Mouse (Mus musculus): ENCODE results near the gene Ttc6. TPM values are rescaled to one million over a fixed set of nuclear protein-coding genes. Genes with fewer than 3 reads are reported as not detected.

The Ttc6 gene
- polyA plus RNA-seq, 1 experiment from 2014 or later, result 0.46 TPM

DNA sequence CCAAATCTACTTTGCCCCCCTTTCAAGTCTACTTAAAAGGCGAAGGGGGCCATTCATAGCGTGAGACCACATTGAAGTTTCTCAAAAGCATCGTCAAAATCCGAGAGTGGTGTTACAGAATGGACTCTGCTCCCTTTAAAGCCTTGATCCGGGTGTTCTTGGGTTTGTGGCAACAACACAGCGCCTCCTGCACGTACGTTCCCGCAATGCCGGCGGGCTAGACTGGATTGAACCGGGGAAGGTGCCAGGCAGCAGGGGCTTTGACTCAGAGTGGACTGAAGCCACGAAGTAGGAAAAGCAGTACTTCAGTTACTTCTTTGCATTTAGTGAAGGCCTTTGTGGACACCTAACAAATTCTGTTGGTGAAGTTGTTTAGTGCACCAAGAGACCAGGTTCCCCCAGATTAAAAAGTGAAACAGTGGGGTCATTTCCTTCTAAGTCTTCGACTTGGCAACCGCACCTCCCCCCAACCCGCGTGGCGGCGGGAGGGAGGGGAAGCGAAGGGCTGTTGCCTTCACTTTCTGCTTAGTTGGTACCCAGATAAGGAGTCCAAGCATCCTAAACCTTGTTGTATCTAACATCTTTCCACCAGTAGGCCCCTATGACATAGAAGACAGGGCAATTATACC is 15.4 kb upstream of the Ttc6 start:
- Histone ChIP-seq H3K27me3 (peaks cover 95% of the 10 kb centered on the region), H3K4me2 (no peak overlapping the region)

DNA sequence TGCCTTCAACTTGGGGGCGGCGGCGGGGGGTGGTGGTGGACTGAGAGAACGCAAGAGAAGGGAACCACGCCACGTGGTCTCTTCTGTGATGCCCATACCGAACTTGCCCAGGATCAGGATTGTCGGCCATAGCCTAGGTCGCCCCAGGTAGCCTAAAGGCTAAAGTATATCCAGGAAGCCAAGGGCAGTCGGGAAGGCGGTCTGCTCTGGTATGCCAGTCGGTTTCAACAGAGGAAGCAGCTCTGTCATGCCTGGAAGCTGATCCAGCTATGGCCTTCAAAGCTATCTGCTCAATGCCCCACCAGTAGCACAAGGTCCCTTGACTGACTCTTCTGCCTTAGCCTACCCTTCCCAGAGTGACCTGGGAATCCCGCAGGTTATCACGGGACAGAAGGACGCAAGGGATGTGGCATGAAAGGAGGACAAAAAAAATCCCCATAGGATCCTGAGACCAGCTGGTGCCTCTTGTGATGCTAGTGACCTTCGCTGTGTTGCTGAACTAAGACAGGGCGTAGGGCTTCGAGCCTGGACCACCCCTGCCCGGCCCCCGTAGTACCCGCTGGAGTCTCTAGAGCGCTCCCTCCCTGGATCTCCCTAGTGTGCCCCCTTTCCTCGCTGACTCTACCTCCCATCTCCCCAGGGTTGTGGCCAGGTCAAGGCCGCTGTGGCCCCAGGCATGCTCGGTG is 14.8 kb upstream of the Ttc6 start:
- Histone ChIP-seq H3K27ac (no peak overlapping the region), H3K36me3 (replicated peaks) (no peaks in the 10 kb centered on the region), H3K4me3 (replicated peaks) (no peak overlapping the region), H3K9ac (no peak overlapping the region), H3K9me3 (no peaks in the 10 kb centered on the region), H3K4me1 (peaks cover 22% of the 10 kb centered on the region), H3K27me3 (peaks cover 96% of the 10 kb centered on the region), H3K4me2 (no peak overlapping the region)
- 2% methylated on average over 25 of the region's 25 CpGs for WGBS
- ATAC-seq (ENCODE audit: low FRiP score), result no peak

More for the DNA sequence above, 15.4 kb upstream of the Ttc6 start:
- H3K4me1 ChIP-seq, result peaks cover 22% of the 10 kb centered on the region
- no peak overlapping the region for H3K9ac ChIP-seq
- WGBS, result under 1% methylated on average over 20 of the region's 20 CpGs
- H3K27ac ChIP-seq, result no peak overlapping the region
- no peaks in the 10 kb centered on the region for H3K36me3 ChIP-seq (replicated peaks)
- no peak; the same call in 1 of the 2 replicates for ATAC-seq (ENCODE audit: low FRiP score)
- no peaks in the 10 kb centered on the region for H3K9me3 ChIP-seq
- H3K4me3 ChIP-seq (replicated peaks), result no peak overlapping the region

DNA sequence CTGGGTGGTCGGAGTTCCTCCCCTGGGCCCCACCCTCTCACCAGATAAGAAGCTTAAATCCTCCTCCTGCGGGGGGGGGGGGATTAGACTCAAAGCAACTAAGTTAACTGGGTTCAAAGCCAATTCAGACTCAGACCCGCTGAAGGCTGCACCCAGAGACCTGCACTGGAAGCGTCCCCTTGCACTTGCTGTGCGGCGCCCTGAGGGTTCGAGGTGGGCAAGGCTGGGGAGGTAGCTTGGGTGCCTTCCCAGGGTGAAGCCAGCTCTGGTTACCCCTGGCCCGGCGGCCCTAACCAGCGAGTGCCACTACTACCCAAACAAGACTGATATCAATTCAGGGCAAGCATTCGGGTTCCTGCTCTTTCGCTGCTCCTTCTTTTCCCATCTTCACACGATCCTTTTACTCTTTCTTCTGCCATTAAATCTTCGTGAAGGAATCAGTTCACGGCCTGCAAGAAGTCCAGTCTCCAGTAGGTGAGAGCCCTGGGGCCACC is 14.2 kb upstream of the Ttc6 start:
- Histone ChIP-seq H3K9me3 (no peaks in the 10 kb centered on the region), H3K27me3 (peaks cover 96% of the 10 kb centered on the region), H3K4me1 (peaks cover 22% of the 10 kb centered on the region), H3K4me2 (no peak overlapping the region), H3K36me3 (replicated peaks) (no peaks in the 10 kb centered on the region), H3K9ac (no peak overlapping the region), H3K27ac (no peak overlapping the region), H3K4me3 (replicated peaks) (no peak overlapping the region)
- ATAC-seq (ENCODE audit: low FRiP score), result no peak
- WGBS, result 2% methylated on average over 15 of the region's 15 CpGs

DNA sequence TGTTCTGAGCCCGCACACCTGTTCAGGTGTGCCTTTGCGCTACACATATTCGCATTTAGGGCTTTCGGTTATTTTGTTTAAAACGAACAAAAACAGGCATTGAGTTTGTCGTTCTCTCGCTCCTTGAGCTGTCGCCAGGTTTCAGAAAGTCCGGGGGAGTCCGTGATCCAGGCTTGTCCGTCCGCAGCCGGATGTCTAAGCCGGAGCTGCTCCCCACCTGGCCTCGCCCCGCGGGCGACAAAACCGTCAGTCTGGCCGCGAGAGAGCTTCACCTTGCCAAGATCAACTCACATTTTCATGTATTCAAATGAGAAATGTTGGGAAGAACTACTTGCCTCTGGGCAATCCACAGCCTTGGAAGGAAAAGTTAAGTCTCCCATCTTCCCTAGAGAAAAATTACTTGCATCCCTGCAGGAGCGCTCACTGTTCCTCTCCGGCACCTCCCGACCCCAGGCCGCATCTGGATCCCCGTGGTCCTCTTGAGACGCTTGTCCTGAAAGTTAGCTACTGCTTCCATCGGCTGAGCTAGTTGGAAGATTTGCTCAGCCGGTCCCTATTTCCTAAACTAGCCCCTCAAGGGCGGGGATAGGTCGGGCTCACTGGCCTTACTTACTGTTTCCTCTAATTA is 13.6 kb upstream of the Ttc6 start:
- Histone ChIP-seq H3K4me1 (peaks cover 20% of the 10 kb centered on the region), H3K27ac (no peak overlapping the region), H3K4me3 (replicated peaks) (no peak overlapping the region), H3K36me3 (replicated peaks) (no peaks in the 10 kb centered on the region), H3K9me3 (no peaks in the 10 kb centered on the region), H3K9ac (no peak overlapping the region), H3K27me3 (peaks cover 97% of the 10 kb centered on the region), H3K4me2 (no peak overlapping the region)
- WGBS, result under 1% methylated on average over 31 of the region's 31 CpGs
- ATAC-seq (ENCODE audit: low FRiP score), result no peak

DNA sequence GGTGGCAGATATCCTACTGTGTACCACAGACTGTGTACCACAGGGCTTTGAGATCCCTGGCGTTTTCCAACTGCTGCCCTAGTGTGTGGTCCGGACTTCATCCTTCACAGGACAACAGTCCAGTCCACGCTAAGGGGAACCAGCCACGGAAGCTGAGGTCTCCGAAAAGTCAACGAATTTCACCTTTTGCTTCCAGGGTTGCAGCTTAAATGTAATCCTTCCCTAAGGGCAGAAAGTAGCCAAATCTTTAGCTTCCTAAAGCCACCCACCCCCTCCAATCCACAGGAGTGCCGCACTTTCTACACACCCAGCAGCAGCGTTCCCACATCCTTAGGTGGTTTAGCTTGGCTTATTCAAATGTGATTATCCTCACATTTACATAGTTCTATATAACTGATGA is 13.0 kb upstream of the Ttc6 start:
- no peak overlapping the region for H3K9ac ChIP-seq
- peaks cover 98% of the 10 kb centered on the region for H3K27me3 ChIP-seq
- no peak overlapping the region for H3K4me2 ChIP-seq
- 2% methylated on average over 8 of the region's 8 CpGs for WGBS
- no peaks in the 10 kb centered on the region for H3K9me3 ChIP-seq
- peaks cover 15% of the 10 kb centered on the region for H3K4me1 ChIP-seq
- no peak overlapping the region for H3K4me3 ChIP-seq (replicated peaks)
- no peak for ATAC-seq (ENCODE audit: low FRiP score)
- H3K27ac ChIP-seq, result no peak overlapping the region
- H3K36me3 ChIP-seq (replicated peaks), result no peaks in the 10 kb centered on the region

DNA sequence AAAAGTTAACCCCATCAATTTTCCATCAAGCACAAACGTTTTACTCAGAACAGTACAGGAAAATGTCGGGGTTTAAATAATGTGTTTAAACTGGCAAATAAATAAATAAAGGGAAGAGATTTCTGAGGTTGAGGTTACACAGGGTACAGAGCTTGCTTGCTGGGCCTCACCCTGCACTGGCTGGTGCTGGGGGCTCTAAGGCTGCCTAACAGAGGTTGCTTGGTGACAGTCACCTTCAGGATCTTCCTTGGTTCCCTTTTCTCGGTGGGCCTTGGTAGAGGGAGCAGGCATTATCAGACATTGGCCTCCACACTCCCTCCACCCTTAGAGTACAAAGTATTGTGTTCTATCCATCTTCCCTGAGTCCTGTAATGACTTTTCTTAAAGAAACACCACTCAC is 11.6 kb upstream of the Ttc6 start:
- no peak for ATAC-seq (ENCODE audit: low FRiP score)

DNA sequence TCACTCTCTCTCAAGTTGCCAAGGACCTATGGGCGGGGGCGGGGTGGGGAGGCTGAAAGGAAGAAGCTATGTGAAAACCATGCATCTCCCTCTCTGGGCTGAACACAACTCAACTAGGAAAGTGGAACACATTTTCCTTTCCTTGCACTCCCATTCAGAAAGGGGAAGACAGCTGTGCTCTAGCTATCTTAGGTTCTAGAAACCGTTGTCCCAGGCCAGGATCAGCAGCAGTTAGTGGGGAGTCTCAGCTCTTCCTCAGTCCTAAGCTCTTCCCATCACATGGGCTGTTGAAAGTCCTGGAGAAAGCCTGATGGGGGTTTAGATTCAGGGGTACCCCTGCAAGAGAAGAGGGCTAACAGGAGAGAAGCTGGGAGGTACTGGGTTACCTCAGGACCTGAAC is 9.8 kb upstream of the Ttc6 start:
- Histone ChIP-seq H3K4me3 (replicated peaks) (no peak overlapping the region), H3K36me3 (replicated peaks) (no peaks in the 10 kb centered on the region), H3K27me3 (peaks cover 71% of the 10 kb centered on the region), H3K9me3 (no peaks in the 10 kb centered on the region), H3K27ac (no peak overlapping the region), H3K9ac (no peak overlapping the region), H3K4me1 (no peaks in the 10 kb centered on the region; the same call in 1 of the 2 replicates), H3K4me2 (no peak overlapping the region)
- WGBS, result 38% methylated on average over 3 of the region's 3 CpGs
- ATAC-seq (ENCODE audit: low FRiP score), result no peak

More for the DNA sequence above, 11.6 kb upstream of the Ttc6 start:
- Histone ChIP-seq H3K27me3 (peaks cover 88% of the 10 kb centered on the region), H3K27ac (no peak overlapping the region), H3K4me2 (no peak overlapping the region), H3K9ac (no peak overlapping the region), H3K9me3 (no peaks in the 10 kb centered on the region), H3K4me1 (peaks cover 8% of the 10 kb centered on the region), H3K4me3 (replicated peaks) (no peak overlapping the region), H3K36me3 (replicated peaks) (no peaks in the 10 kb centered on the region)
- 13% methylated on average over 3 of the region's 3 CpGs for WGBS

DNA sequence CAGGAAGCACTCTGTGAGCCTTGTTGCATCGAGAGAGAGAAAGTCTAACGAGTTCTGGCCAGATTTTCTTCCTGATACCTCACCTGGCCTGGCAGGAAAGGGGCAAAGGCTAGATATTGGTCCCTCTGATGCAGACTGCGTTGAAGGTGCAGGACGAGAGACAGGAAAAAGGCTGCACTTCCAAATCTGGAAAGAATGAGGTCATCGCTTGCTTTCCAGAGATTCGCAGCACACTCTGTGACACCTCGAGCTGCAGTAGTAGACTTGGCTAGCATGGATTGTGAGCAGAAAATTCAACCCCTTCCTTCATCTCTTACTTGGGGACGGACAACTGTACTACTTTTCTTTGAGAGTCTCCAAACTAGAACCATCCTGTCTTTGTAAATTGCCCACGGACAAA is 7.9 kb downstream of the Ttc6 start:
- no peak for ATAC-seq (ENCODE audit: low FRiP score)
- Histone ChIP-seq H3K9ac (no peak overlapping the region), H3K36me3 (replicated peaks) (no peaks in the 10 kb centered on the region), H3K27ac (no peak overlapping the region), H3K4me2 (no peak overlapping the region), H3K9me3 (no peaks in the 10 kb centered on the region), H3K4me3 (replicated peaks) (no peak overlapping the region), H3K27me3 (peaks cover 37% of the 10 kb centered on the region), H3K4me1 (0 out of 2 replicates have a peak, but pooled peaks cover 7% of the 10 kb centered on the region)
- 31% methylated on average over 9 of the region's 9 CpGs for WGBS

DNA sequence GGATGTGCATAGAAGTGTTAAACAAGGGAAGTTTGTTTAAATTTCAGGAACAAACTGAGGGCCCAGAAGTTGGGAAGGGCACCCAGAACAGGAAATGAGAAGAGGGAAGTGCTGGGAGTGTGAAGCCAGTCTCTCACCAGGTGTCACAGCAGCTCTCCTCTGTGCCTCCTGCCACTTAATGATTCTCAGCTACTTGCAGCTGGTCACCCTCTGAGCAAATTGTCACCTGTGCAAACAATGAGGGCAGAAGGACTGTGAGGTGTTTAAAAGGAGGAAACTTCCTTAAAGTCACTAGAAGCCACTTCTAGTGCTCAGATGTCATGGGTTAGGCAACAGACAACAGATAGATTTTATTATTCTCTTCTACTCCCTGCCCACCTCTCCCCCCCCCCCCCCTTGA is 8.5 kb downstream of the Ttc6 start:
- H3K4me2 ChIP-seq, result no peak overlapping the region
- H3K4me1 ChIP-seq, result 0 out of 2 replicates have a peak, but pooled peaks cover 7% of the 10 kb centered on the region
- no peak overlapping the region for H3K4me3 ChIP-seq (replicated peaks)
- H3K36me3 ChIP-seq (replicated peaks), result no peaks in the 10 kb centered on the region
- ATAC-seq (ENCODE audit: low FRiP score), result no peak
- H3K27me3 ChIP-seq, result peaks cover 40% of the 10 kb centered on the region
- no peak overlapping the region for H3K9ac ChIP-seq
- no peaks in the 10 kb centered on the region for H3K9me3 ChIP-seq
- H3K27ac ChIP-seq, result no peak overlapping the region

DNA sequence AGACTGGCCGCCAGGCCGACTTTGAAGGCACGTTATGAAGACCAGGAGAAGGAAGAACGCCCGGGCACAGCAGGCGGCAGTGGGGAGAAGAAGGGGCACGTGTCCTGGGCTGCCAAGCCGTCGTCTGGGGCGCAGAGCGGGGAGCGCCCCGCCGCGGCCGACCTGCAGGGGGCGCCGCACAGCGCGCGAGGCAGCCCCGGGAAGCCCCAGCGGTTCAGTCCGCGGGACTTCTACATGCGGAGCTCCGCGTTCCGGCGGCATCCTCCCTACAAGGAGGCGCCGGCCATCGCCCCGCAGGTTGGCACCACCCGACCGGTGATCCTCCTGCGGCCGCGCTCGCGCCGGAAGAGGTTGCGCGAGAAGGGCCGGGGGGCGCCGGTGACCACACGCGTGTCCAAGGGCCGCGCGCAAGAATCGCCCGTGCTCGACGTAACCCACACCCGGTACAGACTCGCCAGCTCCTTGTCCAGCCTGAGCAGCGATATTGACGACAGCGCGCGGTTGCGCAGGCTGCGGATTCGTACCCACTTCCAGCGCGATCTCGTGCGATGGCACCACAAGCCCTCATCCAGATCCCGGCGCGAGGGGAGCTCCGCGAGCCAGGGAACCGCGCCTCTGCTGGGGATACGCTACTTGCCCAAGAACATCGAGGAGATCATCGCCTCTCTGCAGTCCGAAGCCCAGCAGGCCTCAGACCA is 12.2 kb downstream of the Ttc6 start:
- no peaks in the 10 kb centered on the region for H3K36me3 ChIP-seq (replicated peaks)
- H3K9me3 ChIP-seq, result no peaks in the 10 kb centered on the region
- 0 out of 2 replicates have a peak, but pooled peaks cover 7% of the 10 kb centered on the region for H3K4me1 ChIP-seq
- H3K4me3 ChIP-seq (replicated peaks), result peak overlapping the region; percentile 54
- no peak overlapping the region for H3K27ac ChIP-seq
- peaks cover 45% of the 10 kb centered on the region for H3K27me3 ChIP-seq
- H3K4me2 ChIP-seq, result peak overlapping the region; percentile 77
- H3K9ac ChIP-seq, result peak overlapping the region; percentile 49
- WGBS, result 1% methylated on average over 74 of the region's 81 CpGs
- peak; percentile 94 for ATAC-seq (ENCODE audit: low FRiP score)

DNA sequence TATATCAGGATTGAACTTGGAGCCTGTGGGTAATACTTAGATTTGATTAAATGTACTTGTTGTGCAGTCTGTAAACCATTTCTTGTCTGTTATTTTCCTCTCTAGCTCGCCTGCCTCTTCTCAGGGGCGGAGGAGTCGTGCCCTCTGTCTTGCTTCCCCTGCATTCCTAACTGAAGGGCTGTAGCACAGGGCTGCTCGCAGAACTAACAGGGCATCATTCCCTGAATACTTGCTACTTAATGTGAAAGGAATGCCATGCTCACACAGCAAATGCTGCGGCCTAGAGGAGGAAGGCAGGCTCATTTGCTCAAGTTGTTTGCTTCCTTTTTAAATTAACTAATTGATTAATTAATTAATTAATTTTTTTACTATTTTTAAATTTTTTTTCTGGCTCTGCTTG is 43.7 kb downstream of the Ttc6 start:
- WGBS, result 73% methylated on average over 5 of the region's 5 CpGs

DNA sequence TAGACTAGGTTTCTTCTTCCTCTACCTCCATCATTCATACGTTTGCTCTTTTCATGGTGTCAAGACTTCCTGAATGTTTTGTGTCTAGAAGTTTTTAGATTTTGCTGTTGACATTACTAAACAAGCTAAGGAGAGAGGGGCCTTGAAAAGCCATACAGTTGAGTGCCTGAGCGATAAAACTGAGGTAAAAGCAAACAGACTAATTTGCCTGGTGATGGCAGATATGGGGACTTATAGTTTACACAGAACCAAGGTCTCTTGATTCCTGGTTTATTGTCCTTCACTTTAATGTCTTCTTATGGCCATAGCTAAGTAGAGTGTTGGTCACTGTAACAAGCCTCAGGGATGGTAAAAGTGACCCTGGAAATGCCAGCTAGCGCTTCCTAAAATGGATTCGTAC is 51.2 kb downstream of the Ttc6 start:
- no peak overlapping the region for H3K4me2 ChIP-seq
- no peak overlapping the region for H3K4me3 ChIP-seq (replicated peaks)
- H3K9ac ChIP-seq, result no peak overlapping the region
- no peaks in the 10 kb centered on the region for H3K36me3 ChIP-seq (replicated peaks)
- no peaks in the 10 kb centered on the region for H3K27me3 ChIP-seq
- H3K4me1 ChIP-seq, result no peaks in the 10 kb centered on the region
- ATAC-seq (ENCODE audit: low FRiP score), result no peak
- H3K9me3 ChIP-seq, result no peaks in the 10 kb centered on the region
- H3K27ac ChIP-seq, result no peak overlapping the region
- WGBS, result 93% methylated on average over 4 of the region's 4 CpGs

More for the DNA sequence above, 43.7 kb downstream of the Ttc6 start:
- ATAC-seq (ENCODE audit: low FRiP score), result no peak
- Histone ChIP-seq H3K4me1 (no peaks in the 10 kb centered on the region), H3K4me3 (replicated peaks) (no peak overlapping the region), H3K9ac (no peak overlapping the region), H3K9me3 (no peaks in the 10 kb centered on the region), H3K27ac (no peak overlapping the region), H3K4me2 (no peak overlapping the region), H3K27me3 (no peaks in the 10 kb centered on the region), H3K36me3 (replicated peaks) (no peaks in the 10 kb centered on the region)
